Mouse (Mus musculus) Patski (cell line): ENCODE results near the gene Slc9a8. TPM values are rescaled to one million over a fixed set of nuclear protein-coding genes. Genes with fewer than 3 reads are reported as not detected.

Experiments used
- ATAC-seq: fragments of 100-300 bp; one replicate; pipeline ENCODE4 v1.8.0; 2021
- CTCF ChIA-PET: fragments of 350-600 bp; sonication (Branson Sonifier 250); formaldehyde crosslinking; loops from one replicate; lab custom pipeline; 2022; ENCODE audit warnings: inconsistent platforms; lab: Charles Lee
- POLR2A ChIA-PET: fragments of 350-600 bp; sonication (Branson Sonifier 250); formaldehyde crosslinking; loops from one replicate; lab custom pipeline; 2022; ENCODE audit warnings: antibody characterized with exemption, inconsistent platforms; lab: Charles Lee
- DNase-seq: peaks from one replicate; pipeline ENCODE4 v3.0.0-alpha.2; 2011; ENCODE audit warnings: low read depth, low spot score
- H3K27me3 ChIP-seq: fragments of 371-371 bp; one replicate; pipeline ENCODE4 v1.5.1; 2021
- CTCF ChIP-seq: fragments of 100-300 bp; IDR thresholded peaks from one replicate; pipeline ENCODE4 v1.5.1; 2021
- in situ Hi-C: fragments of 300-500 bp; cut with MboI; formaldehyde crosslinking; loops from 3 replicates; pipeline ENCODE4 v1.11.1; 2018; ENCODE audit warnings: low pct_unique_long_range_greater_than_20kb, mixed read lengths
- polyA plus RNA-seq: library from polyadenylated mRNA; unstranded; gene quantifications from one replicate; pipeline ENCODE4 v1.2.3, GENCODE M21; 2021

Slc9a8 gene
- polyA plus RNA-seq, 1 experiment from 2014 or later: 23.6 TPM

DNA sequence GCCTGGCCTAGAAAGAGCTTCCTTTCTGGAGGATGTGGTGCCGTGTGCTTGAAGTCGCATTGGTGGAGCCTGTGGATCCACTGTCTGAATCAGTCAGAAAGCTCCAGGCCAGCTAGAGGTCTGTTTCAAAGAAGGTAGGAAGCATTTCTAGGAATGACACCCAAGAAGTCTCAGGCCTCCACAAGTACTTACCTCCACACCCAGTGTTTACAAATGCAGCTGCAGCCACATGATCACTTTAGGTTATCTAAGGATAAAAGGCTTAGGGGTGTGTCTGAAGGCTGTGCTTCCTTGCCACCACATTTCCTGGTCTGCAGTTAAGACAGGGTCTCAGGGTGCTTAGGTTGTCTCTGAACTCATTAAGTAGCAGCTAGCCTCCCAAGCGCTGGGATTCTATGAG is 3.0 kb downstream of the Slc9a8 start:
- no peak for TF ChIP-seq CTCF
- ChIA-PET CTCF (interaction anchor here (1.7 kb wide), 1 partner anchor 17 kb away, joined by 3 read pairs; no protein-coding TSS in a partner anchor), POLR2A (interaction anchor here (1.1 kb wide), 1 partner anchor 123 kb away, joined by 4 read pairs; no protein-coding TSS in a partner anchor)
- ATAC-seq (no peak), DNase-seq (no peak)
- in situ Hi-C loops: loop anchor here (5.0 kb wide), 4 partner anchors 77 to 357 kb away; partner anchors contain the start of gene B4galt5
- H3K27me3 ChIP-seq: no peaks in the 10 kb centered on the region

DNA sequence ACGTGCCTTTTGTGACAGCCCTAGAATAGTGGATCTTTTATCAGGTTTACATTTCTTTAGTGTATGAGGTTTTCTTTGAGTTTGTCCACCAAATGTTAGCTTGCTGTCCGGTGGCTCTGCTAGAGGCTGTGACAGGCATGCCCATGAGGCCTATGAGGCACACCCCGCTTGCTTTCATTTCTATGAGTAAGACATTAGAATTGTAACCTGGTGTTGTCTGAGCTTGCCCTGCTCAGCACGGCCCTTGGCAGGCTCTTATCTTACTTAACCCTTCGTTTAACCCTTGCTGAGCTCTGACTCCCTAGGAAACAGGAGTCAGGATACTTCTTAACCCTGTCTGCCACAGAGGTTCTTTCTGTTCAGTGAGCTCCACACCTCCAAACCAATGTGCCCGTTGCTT is 3.9 kb downstream of the Slc9a8 start:
- no peak for TF ChIP-seq CTCF
- CTCF ChIA-PET: no interaction called here
- in situ Hi-C loops: no loop called here
- no peaks in the 10 kb centered on the region for H3K27me3 ChIP-seq
- POLR2A ChIA-PET: interaction anchor here (1.1 kb wide), 1 partner anchor 124 kb away, joined by 4 read pairs; no protein-coding TSS in a partner anchor
- DNase-seq: no peak
- ATAC-seq: no peak

DNA sequence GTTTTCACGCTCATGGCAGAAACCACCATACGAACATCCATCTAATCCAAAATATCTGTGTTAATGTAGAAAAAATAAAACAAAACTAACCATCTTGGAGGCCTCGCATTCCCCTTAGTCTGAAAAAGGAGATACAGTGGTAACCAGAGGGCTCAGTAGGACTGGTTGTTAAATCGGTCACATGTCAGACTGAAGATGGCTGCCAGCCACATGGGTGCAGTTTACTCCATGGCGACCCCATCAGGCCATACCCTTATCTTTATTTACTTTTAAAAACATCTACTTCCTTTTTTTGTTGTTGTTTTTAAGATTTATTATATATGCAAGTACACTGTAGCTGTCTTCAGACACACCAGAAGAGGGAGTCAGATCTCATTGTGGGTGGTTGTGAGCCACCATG is 8.1 kb downstream of the Slc9a8 start:
- ATAC-seq: no peak
- no peaks in the 10 kb centered on the region for H3K27me3 ChIP-seq
- no peak for DNase-seq
- in situ Hi-C loops: no loop called here
- no peak for TF ChIP-seq CTCF
- CTCF ChIA-PET: no interaction called here
- POLR2A ChIA-PET: no interaction called here

DNA sequence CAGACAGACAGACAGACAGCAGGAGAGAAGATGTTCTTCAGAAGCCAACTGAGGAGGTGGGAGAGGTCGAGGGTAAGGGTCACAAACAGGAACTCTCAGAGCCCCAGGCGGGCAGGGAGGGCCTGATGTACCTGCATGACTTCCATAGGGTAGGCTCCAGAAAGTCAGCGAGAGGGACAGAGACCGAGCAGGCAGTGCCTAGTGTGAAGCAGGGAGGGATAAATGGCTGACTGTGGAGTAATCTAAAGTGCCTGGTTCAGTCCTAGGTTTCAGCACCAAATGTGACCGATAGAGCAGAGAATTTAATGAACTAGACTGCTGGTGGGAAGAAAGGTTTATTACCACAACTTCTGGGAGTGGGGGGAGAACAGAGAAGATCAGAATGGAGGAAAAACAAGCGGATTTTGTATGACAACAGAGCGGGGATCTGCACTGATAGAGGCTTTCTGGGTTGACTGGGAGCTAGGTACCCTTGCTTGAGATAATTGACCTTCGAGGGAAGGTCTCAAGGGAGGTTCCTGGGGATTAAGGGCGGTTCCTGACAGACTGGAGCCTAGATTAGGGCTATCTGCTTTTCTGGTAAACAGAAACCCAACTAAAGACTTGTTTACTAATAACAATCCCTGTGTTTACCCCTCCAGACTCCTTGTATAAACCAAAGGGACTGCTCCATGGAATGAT is 9.4 kb downstream of the Slc9a8 start:
- no peak for TF ChIP-seq CTCF
- H3K27me3 ChIP-seq: no peaks in the 10 kb centered on the region
- in situ Hi-C loops: no loop called here
- no peak for ATAC-seq
- no peak for DNase-seq
- ChIA-PET CTCF (no interaction called here), POLR2A (no interaction called here)

DNA sequence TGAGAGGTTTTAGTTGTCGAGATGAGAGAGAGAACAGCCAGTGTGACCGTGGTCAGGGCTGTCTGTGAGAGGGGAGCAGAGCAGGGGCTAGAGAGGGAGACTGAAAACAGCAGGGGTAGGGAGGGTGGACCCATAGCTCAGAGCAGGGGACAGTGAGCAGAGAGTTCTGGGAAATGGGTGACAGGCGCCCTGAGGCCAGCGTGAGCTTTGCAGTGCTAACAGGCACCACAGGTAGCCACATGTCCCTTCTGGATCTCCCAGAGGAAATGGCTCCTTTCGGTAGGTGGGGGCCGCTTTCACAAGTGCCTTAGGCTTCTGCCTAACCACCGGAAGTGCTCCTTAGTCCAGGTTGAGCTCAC is 9.9 kb downstream of the Slc9a8 start:
- DNase-seq: no peak
- ChIA-PET POLR2A (no interaction called here), CTCF (no interaction called here)
- no peak for ATAC-seq
- TF ChIP-seq CTCF: no peak
- in situ Hi-C loops: no loop called here
- H3K27me3 ChIP-seq: no peaks in the 10 kb centered on the region

DNA sequence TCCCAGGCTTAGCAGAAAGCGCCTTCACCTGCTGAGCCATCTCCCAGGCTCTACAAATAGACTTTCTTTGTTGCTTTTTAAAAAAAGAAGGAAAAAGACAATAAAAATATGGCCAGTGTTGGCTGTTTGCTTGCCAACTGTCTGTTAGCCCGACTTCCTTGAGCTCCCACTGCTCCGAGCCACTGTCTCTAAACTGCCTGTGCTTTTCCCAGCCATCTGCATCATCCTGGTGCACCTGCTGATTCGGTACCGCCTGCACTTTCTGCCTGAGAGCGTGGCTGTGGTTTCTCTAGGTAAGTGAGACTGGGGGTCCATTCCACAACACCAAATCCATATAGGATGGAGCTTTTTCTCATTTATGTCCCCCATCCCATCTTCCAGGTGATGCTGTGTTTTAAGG is 13.1 kb downstream of the Slc9a8 start:
- ChIA-PET CTCF (interaction anchor here (1.2 kb wide), 1 partner anchor 11 kb away, joined by 3 read pairs; no protein-coding TSS in a partner anchor), POLR2A (interaction anchor here (0.5 kb wide), 1 partner anchor 241 kb away, joined by 4 read pairs; no protein-coding TSS in a partner anchor)
- no peaks in the 10 kb centered on the region for H3K27me3 ChIP-seq
- ATAC-seq (no peak), DNase-seq (no peak)
- TF ChIP-seq CTCF: no peak
- in situ Hi-C loops: no loop called here

DNA sequence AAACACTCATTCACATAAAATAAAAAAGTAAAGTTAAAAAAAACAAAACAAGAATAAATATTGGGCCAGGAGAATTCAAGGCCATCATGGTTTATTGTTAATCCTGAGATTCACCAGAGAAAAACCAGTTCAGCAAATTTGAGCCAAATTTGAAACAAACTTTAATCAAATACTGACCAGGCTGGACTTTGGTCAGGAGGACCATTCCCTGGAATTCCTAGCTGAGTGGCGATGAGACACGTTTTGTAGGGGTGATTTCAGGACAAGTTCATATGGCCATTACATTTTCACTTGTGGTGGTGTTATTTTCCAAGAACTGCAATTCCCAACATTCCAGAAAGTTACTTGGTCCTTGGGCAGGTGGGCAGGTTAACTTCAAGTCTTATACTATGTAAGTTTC is 14.1 kb downstream of the Slc9a8 start:
- in situ Hi-C loops: no loop called here
- ChIA-PET POLR2A (no interaction called here), CTCF (no interaction called here)
- ATAC-seq (no peak), DNase-seq (no peak)
- H3K27me3 ChIP-seq: no peaks in the 10 kb centered on the region
- TF ChIP-seq CTCF: no peak

DNA sequence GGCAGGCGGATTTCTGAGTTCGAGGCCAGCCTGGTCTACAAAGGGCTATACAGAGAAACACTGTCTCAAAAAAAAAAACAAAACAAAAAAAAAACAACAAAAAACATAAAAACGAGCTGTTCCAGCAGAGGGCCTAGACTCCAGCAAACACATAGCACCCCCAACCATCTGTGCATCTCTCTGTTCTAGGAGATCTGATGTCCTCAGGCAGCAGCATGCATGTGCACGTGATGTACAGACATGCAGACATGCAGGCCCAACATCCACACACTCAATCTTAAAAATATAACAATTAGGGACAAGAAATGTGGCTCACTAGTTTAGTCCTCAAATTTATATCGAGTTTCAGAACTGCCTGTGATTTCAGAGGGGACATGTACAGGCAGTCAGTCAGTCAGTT is 14.9 kb downstream of the Slc9a8 start:
- H3K27me3 ChIP-seq: no peaks in the 10 kb centered on the region
- no peak for DNase-seq
- in situ Hi-C loops: no loop called here
- ATAC-seq: no peak
- ChIA-PET CTCF (no interaction called here), POLR2A (interaction anchor here (0.6 kb wide), 1 partner anchor 52 kb away, joined by 3 read pairs; no protein-coding TSS in a partner anchor)
- no peak for TF ChIP-seq CTCF

DNA sequence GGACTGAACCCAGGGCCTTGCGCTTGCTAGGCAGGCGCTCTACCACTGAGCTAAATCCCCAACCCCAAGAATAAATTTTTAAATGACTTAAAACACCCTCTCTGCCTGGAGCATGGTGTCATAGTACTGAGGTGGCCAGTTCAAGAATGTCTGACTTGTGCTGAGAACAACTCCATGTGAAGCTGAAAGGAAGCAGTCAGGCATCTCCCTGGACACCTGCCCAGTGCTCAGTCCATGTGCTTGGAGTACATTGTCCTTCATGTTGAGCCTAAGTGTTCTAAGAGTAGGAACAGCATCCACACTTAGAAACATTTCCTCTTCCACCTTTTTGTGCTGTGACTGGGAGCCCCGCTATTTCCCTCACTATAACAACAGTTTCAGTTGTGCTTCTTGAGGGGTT is 17.9 kb downstream of the Slc9a8 start:
- ChIA-PET POLR2A (no interaction called here), CTCF (interaction anchor here (1.2 kb wide), 1 partner anchor 29 kb away, joined by 3 read pairs; no protein-coding TSS in a partner anchor)
- DNase-seq (no peak), ATAC-seq (no peak)
- no peak for TF ChIP-seq CTCF
- H3K27me3 ChIP-seq: no peaks in the 10 kb centered on the region
- in situ Hi-C loops: no loop called here

DNA sequence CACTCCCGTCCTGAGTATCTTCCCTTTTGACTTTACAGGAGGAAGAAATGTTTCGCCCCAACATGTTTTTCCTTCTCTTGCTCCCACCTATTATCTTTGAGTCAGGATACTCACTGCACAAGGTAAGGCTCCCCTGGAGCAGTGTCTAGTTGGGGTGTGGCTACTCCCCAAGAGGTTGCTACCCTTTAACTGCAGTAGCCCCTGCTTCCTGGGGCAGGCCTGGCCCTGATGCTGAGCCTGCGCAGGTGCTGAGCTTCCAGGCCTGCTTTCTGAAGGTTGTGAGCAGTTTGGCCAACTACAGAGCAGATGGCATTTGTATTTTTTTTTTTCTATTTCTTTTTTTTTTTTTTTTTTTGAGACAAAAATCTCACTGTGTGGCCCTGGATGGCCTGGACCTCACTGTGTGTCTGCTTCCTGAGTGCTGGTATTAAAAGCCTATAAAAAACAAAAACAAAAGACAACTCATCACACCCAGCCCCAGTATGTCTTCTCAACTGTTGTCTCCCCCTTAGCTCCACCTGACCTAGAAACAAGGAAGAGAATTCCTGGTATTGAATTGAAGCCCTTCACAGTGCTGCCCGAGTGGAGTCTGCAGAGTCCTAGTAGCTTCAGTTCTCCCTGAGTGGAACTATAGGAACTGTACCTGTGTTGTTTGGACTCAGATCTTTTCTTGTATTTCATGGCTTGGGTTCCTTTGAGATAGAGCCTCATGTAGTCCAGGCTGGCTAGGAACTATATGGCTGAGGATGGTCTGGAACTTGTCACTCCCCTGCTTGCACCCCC is 22.1 kb downstream of the Slc9a8 start:
- in situ Hi-C loops: no loop called here
- DNase-seq (no peak), ATAC-seq (no peak)
- POLR2A ChIA-PET: no interaction called here
- no peak for TF ChIP-seq CTCF
- CTCF ChIA-PET: interaction anchor here (1.5 kb wide), 1 partner anchor 13 kb away, joined by 3 read pairs; no protein-coding TSS in a partner anchor
- H3K27me3 ChIP-seq: no peaks in the 10 kb centered on the region
